Mouse (Mus musculus): ENCODE measurements at regions not wholly inside any gene's neighbourhood (a gene's known extent, or its start where the extent isn't known, plus 50 kb on each side); places are given as distances from the start of the nearest gene placed in this dataset.

- no peak overlapping the region for H3K4me3 ChIP-seq (ENCODE audit: low read depth, low read length)
- no peaks in the 10 kb centered on the region for H3K36me3 ChIP-seq (ENCODE audit: control insufficient read depth, insufficient read depth, low read length, poor library complexity, severe bottlenecking)
- no peaks in the 10 kb centered on the region for H3K9me3 ChIP-seq (replicated peaks; ENCODE audit: control insufficient read depth, insufficient read depth, low read length, poor library complexity, severe bottlenecking)
- no peak overlapping the region for H3K27ac ChIP-seq (ENCODE audit: insufficient read depth, low read length)
- H3K9ac ChIP-seq (ENCODE audit: low read depth, poor library complexity, severe bottlenecking) = no peak overlapping the region
- H3K4me1 ChIP-seq (ENCODE audit: control insufficient read depth, insufficient read depth, low read length) = no peaks in the 10 kb centered on the region
- TF ChIP-seq POLR2A (IDR thresholded peaks at IDR 0.05; ENCODE audit: insufficient read depth, low read length) (no peak), EP300 (IDR thresholded peaks at IDR 0.05; ENCODE audit: insufficient read depth, low read depth, low read length) (no peak), CTCF (IDR thresholded peaks at IDR 0.05; ENCODE audit: low read depth, low read length) (no peak)
- no peaks in the 10 kb centered on the region for H3K27me3 ChIP-seq (ENCODE audit: control insufficient read depth, insufficient read depth, low read length, poor library complexity, severe bottlenecking)
These were observed 157.4 kb downstream of the Auh start for GRCm38 (mm10) chr13:52772081-52772480.

GRCm38 (mm10) chr13:52777396-52778034 lies 152.0 kb downstream of the Auh start:
- Histone ChIP-seq H3K9me3 (replicated peaks; ENCODE audit: control insufficient read depth, insufficient read depth, low read length, poor library complexity, severe bottlenecking) (no peaks in the 10 kb centered on the region), H3K27ac (ENCODE audit: insufficient read depth, low read length) (no peak overlapping the region), H3K27me3 (ENCODE audit: control insufficient read depth, insufficient read depth, low read length, poor library complexity, severe bottlenecking) (no peaks in the 10 kb centered on the region), H3K4me3 (ENCODE audit: low read depth, low read length) (no peak overlapping the region), H3K9ac (ENCODE audit: low read depth, poor library complexity, severe bottlenecking) (no peak overlapping the region), H3K4me1 (ENCODE audit: control insufficient read depth, insufficient read depth, low read length) (no peaks in the 10 kb centered on the region), H3K36me3 (ENCODE audit: control insufficient read depth, insufficient read depth, low read length, poor library complexity, severe bottlenecking) (no peaks in the 10 kb centered on the region)
- TF ChIP-seq EP300 (IDR thresholded peaks at IDR 0.05; ENCODE audit: insufficient read depth, low read depth, low read length) = no peak
- TF ChIP-seq CTCF (IDR thresholded peaks at IDR 0.05; ENCODE audit: low read depth, low read length) = no peak
- TF ChIP-seq POLR2A (IDR thresholded peaks at IDR 0.05; ENCODE audit: insufficient read depth, low read length) = no peak

- H3K4me1 ChIP-seq (ENCODE audit: control insufficient read depth, insufficient read depth, low read length) = no peaks in the 10 kb centered on the region
- H3K9me3 ChIP-seq (replicated peaks; ENCODE audit: control insufficient read depth, insufficient read depth, low read length, poor library complexity, severe bottlenecking) = no peaks in the 10 kb centered on the region
- H3K36me3 ChIP-seq (ENCODE audit: control insufficient read depth, insufficient read depth, low read length, poor library complexity, severe bottlenecking) = no peaks in the 10 kb centered on the region
- H3K27ac ChIP-seq (ENCODE audit: insufficient read depth, low read length) = no peak overlapping the region
- TF ChIP-seq CTCF (IDR thresholded peaks at IDR 0.05; ENCODE audit: low read depth, low read length) = no peak
- no peak for TF ChIP-seq POLR2A (IDR thresholded peaks at IDR 0.05; ENCODE audit: insufficient read depth, low read length)
- no peak for TF ChIP-seq EP300 (IDR thresholded peaks at IDR 0.05; ENCODE audit: insufficient read depth, low read depth, low read length)
- no peak overlapping the region for H3K4me3 ChIP-seq (ENCODE audit: low read depth, low read length)
- H3K27me3 ChIP-seq (ENCODE audit: control insufficient read depth, insufficient read depth, low read length, poor library complexity, severe bottlenecking) = no peaks in the 10 kb centered on the region
- no peak overlapping the region for H3K9ac ChIP-seq (ENCODE audit: low read depth, poor library complexity, severe bottlenecking)
These were observed 150.6 kb downstream of the Auh start for GRCm38 (mm10) chr13:52778848-52779247.
